Mouse (Mus musculus): Measurements from ENCODE around the gene Gpr84.
A peak's percentile ranks its signal among the peaks of the same experiment; 100 is the strongest.

Gene Gpr84

GRCm38 (mm10) chr15:103305792-103306645 lies 4.4 kb downstream of the Gpr84 start:
- no peak for DNase-seq (ENCODE audit: low read depth, low spot score)

GRCm38 (mm10) chr15:103305070-103305678 lies 5.2 kb downstream of the Gpr84 start:
- peak; percentile 99 for DNase-seq (ENCODE audit: low read depth, low spot score)

- DNase-seq (ENCODE audit: low read depth, low spot score), result no peak
These were observed 5.8 kb downstream of the Gpr84 start for GRCm38 (mm10) chr15:103304616-103304969.

GRCm38 (mm10) chr15:103303916-103304615 lies 6.3 kb downstream of the Gpr84 start:
- no peak for DNase-seq (ENCODE audit: low read depth, low spot score)

- no peak for DNase-seq (ENCODE audit: low read depth, low spot score)
These were observed 7.9 kb downstream of the Gpr84 start for GRCm38 (mm10) chr15:103302341-103303021.

- DNase-seq (ENCODE audit: low read depth, low spot score), result no peak
These were observed 8.7 kb downstream of the Gpr84 start for GRCm38 (mm10) chr15:103301547-103302340.

- no peak for DNase-seq (ENCODE audit: low read depth, low spot score)
These were observed 9.4 kb downstream of the Gpr84 start for GRCm38 (mm10) chr15:103301046-103301445.

GRCm38 (mm10) chr15:103300560-103300959 lies 9.9 kb downstream of the Gpr84 start:
- DNase-seq (ENCODE audit: low read depth, low spot score), result no peak

- DNase-seq (ENCODE audit: low read depth, low spot score), result peak; percentile 66
These were observed 10.3 kb downstream of the Gpr84 start for GRCm38 (mm10) chr15:103300067-103300471.

- DNase-seq (ENCODE audit: low read depth, low spot score), result no peak
These were observed 10.8 kb downstream of the Gpr84 start for GRCm38 (mm10) chr15:103299644-103300043.

GRCm38 (mm10) chr15:103298861-103299616 lies 11.4 kb downstream of the Gpr84 start:
- no peak for DNase-seq (ENCODE audit: low read depth, low spot score)

GRCm38 (mm10) chr15:103298026-103298425 lies 12.4 kb downstream of the Gpr84 start:
- no peak for DNase-seq (ENCODE audit: low read depth, low spot score)

- DNase-seq (ENCODE audit: low read depth, low spot score), result no peak
These were observed 13.1 kb downstream of the Gpr84 start for GRCm38 (mm10) chr15:103297313-103297712.

- DNase-seq (ENCODE audit: low read depth, low spot score), result no peak
These were observed 14.6 kb downstream of the Gpr84 start for GRCm38 (mm10) chr15:103295851-103296250.

- no peak for DNase-seq (ENCODE audit: low read depth, low spot score)
These were observed 15.8 kb downstream of the Gpr84 start for GRCm38 (mm10) chr15:103294649-103295048.

GRCm38 (mm10) chr15:103293375-103293774 lies 17.0 kb downstream of the Gpr84 start:
- no peak for DNase-seq (ENCODE audit: low read depth, low spot score)

- DNase-seq (ENCODE audit: low read depth, low spot score), result no peak
These were observed 17.6 kb downstream of the Gpr84 start for GRCm38 (mm10) chr15:103292673-103293345.

- DNase-seq (ENCODE audit: low read depth, low spot score), result no peak
These were observed 19.6 kb downstream of the Gpr84 start for GRCm38 (mm10) chr15:103290843-103291242.

GRCm38 (mm10) chr15:103290417-103290816 lies 20.0 kb downstream of the Gpr84 start:
- no peak for DNase-seq (ENCODE audit: low read depth, low spot score)

GRCm38 (mm10) chr15:103289600-103289999 lies 20.8 kb downstream of the Gpr84 start:
- no peak for DNase-seq (ENCODE audit: low read depth, low spot score)
